Mouse (Mus musculus): ENCODE results near the gene Gm17662.

Gene Gm17662

GRCm38 (mm10) chr4:104888499-104889262 lies 31.6 kb downstream of the Gm17662 start:
- DNase-seq (ENCODE audit: low spot score): no peak

- peak; percentile 10 for DNase-seq (ENCODE audit: low spot score)
Measured at GRCm38 (mm10) chr4:104891708-104892107, 34.6 kb downstream of the Gm17662 start.

- DNase-seq (ENCODE audit: low spot score): no peak
Measured at GRCm38 (mm10) chr4:104893588-104893987, 36.5 kb downstream of the Gm17662 start.

GRCm38 (mm10) chr4:104894004-104894734 lies 37.0 kb downstream of the Gm17662 start:
- peak; percentile 47 for DNase-seq (ENCODE audit: low spot score)

- DNase-seq (ENCODE audit: low spot score): no peak
Measured at GRCm38 (mm10) chr4:104902836-104903235, 45.7 kb downstream of the Gm17662 start.

GRCm38 (mm10) chr4:104905049-104905448 lies 47.9 kb downstream of the Gm17662 start:
- no peak for DNase-seq (ENCODE audit: low spot score)

All from MN1 (cell line).